ENCODE assay signal across 8 mouse cellular contexts in the genomic region with DNA sequence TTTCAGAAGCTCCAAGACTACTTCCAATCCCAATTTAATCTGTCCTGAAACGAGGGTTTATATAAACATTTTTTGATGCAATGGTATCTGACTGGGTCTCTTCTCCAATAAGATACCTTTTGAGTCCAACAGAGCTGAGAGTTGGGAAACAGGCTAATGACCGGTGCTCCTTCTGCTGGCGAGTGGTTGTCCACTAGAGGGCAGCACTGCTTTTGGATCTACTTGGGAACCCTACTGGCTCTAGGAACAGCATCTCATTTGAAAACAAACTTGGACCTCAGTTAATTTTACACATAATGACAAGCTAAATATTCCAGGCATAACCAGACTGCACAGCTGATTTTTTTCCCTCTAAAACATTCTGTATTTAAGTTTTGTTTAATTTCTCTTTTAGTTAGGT.
DNase-seq lines count a peak whose midpoint lies in the region; ATAC-seq lines count a peak whose summit lies in the region.

No protein-coding gene starts in this region.

- ATAC-seq in forebrain, embryonic 11.5 days (replicated peaks; ENCODE audit: low FRiP score) = peak; percentile 59; the same call in 1 of the 2 replicates

- peaks cover 8% of the 10 kb centered on the region for H3K27me3 ChIP-seq in forebrain, embryonic 11.5 days (ENCODE audit: control insufficient read depth, insufficient read depth, low read length)

- no peaks in the 10 kb centered on the region for H3K36me3 ChIP-seq in forebrain, embryonic 11.5 days (ENCODE audit: control insufficient read depth, insufficient read depth, low read length)

- no peak overlapping the region for H3K27ac ChIP-seq in forebrain, embryonic 11.5 days (ENCODE audit: low read depth, low read length)

- intact Hi-C loops in heart, postnatal 14 days (cut with DNase I) = loop anchor here (5.0 to 10.0 kb wide), 4 partner anchors 145 to 382 kb away; no protein-coding TSS in a partner anchor

- DNase-seq in Muller cell, postnatal 12 days (ENCODE audit: inconsistent ontology term) = peak; percentile 57
- DNase-seq in c-Kit-positive CD71-negative TER-119-negative erythroid progenitor cells, embryonic 14.5 days (ENCODE audit: low read depth) = peak; percentile 64
- peak; percentile 86 for DNase-seq in forebrain, embryonic 11.5 days (ENCODE audit: low spot score)
- DNase-seq in heart, postnatal 14 days = peak; percentile 78 to 91
- peak; percentile 89 for DNase-seq in layer of hippocampus, adult 11-12 months (ENCODE audit: low spot score)
- peak; percentile 77 for DNase-seq in lung, postnatal 25 days (ENCODE audit: low spot score)
- DNase-seq in right cerebral cortex, postnatal 10 days (ENCODE audit: low spot score in 2 of 2) = peak; percentile 78 to 87
- DNase-seq in yolk sac, embryonic 10.5 days (ENCODE audit: low spot score) = peak; percentile 53

- H3K4me1 ChIP-seq in forebrain, embryonic 11.5 days (replicated peaks; ENCODE audit: control insufficient read depth, insufficient read depth, low read length) = peaks cover 11% of the 10 kb centered on the region

- no peak overlapping the region for H3K9ac ChIP-seq in forebrain, embryonic 11.5 days (ENCODE audit: low read length)

- H3K4me3 ChIP-seq in forebrain, embryonic 11.5 days (ENCODE audit: low read depth, low read length) = no peak overlapping the region

- H3K4me2 ChIP-seq in forebrain, embryonic 11.5 days (ENCODE audit: low read depth, low read length, severe bottlenecking) = no peak overlapping the region

- 2% methylated on average over 3 of the region's 3 CpGs for WGBS in forebrain, embryonic 11.5 days

- no peaks in the 10 kb centered on the region for H3K9me3 ChIP-seq in forebrain, embryonic 11.5 days (ENCODE audit: control insufficient read depth, low read length)
